Comparison of ENCODE assay signal across 12 mouse cellular contexts in the genomic region with DNA sequence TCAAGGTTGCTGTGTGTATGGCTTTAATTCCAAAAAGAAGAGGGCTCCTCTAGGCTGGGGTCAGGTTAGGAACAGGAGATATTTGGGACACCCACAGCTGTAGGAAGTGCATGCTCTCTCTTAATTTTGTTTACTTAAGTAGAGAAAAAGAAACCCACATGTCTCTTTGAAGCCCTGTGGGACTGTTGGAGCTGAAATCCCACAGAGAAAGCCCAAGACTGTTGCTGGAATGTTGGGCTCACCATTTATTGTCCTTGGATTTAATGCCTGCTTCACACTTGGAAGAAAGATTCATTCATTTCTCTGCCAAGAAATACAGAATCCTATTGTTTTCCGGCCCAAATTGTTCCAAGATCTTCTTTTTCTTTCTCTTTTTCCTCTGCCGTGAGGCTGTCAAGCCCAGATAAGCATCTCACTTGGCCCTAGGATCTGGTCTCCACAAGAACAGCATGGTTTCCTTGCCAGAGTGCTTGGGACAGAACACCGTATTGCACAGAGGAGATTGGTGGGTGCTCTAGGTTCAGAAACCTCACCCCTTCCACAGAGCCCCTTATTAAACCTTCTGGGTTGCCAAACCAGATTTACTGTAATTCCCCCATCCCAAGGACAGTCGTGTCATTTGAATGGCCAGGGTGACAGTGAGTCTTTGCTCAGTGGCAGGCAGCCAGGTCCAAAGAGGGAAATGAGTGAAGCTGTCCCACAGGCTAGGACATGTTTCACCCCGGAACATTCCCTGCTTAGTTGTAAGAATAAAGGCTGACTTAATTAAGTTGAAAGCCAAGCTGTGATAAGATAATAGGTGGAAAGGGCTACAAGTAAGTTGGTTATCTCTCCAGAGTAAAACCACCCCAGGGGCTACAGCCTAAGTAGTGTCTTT. TPM values are rescaled to one million over a fixed set of nuclear protein-coding genes. Genes with fewer than 3 reads are reported as not detected.
DNase-seq lines count a peak whose midpoint lies in the region; ATAC-seq and TF ChIP-seq lines count a peak whose summit lies in the region.
"Had no signal": no experiment of that assay in that cellular context is flagged by ENCODE, and none has a peak within 500 bp of the region (broad histone marks: within the 10 kb centered on the region; RNA-seq: fewer than 3 reads in every experiment).

No protein-coding gene starts in this region.

- no peak overlapping the region for H3K9ac ChIP-seq in heart, embryonic 15.5 days
- no peak overlapping the region for H3K9ac ChIP-seq in intestine, embryonic 16.5 days (ENCODE audit: low read depth, low read length)
- H3K9ac ChIP-seq: forebrain, embryonic 15.5 days; hindbrain, embryonic 14.5 days had no signal

- peak; percentile 35 for DNase-seq in kidney, postnatal 14 days
- no peak for DNase-seq in kidney, adult 2 months
- peak; percentile 75 for DNase-seq in Muller cell, postnatal 12 days (ENCODE audit: inconsistent ontology term)
- peak; percentile 27 for DNase-seq in adrenal gland, adult 8-10 months
- DNase-seq in layer of hippocampus, postnatal 25 days (ENCODE audit: extremely low spot score in 1 of 2, low spot score in 1 of 2), result no peak
- DNase-seq: retina, postnatal 1 day had no signal

- H3K9me3 ChIP-seq in heart, embryonic 15.5 days (replicated peaks), result no peaks in the 10 kb centered on the region
- no peaks in the 10 kb centered on the region for H3K9me3 ChIP-seq in intestine, embryonic 16.5 days (ENCODE audit: control insufficient read depth, low read length)
- H3K9me3 ChIP-seq: forebrain, embryonic 15.5 days had no signal

- no peak for TF ChIP-seq POLR2A in kidney, adult 2 months (IDR thresholded peaks at IDR 0.05; ENCODE audit: low read depth, low read length)

- H3K4me2 ChIP-seq in heart, embryonic 15.5 days, result no peak overlapping the region
- no peak overlapping the region for H3K4me2 ChIP-seq in intestine, embryonic 16.5 days (ENCODE audit: low read depth, low read length)
- H3K4me2 ChIP-seq: forebrain, embryonic 15.5 days; hindbrain, embryonic 14.5 days; liver, embryonic 11.5 days had no signal

- no peaks in the 10 kb centered on the region for H3K36me3 ChIP-seq in kidney, adult 2 months (ENCODE audit: control insufficient read depth, insufficient read depth, low read length)
- no peaks in the 10 kb centered on the region for H3K36me3 ChIP-seq in heart, embryonic 15.5 days
- no peaks in the 10 kb centered on the region for H3K36me3 ChIP-seq in intestine, embryonic 16.5 days (ENCODE audit: control insufficient read depth, insufficient read depth, low read length)
- H3K36me3 ChIP-seq: forebrain, embryonic 15.5 days had no signal

- no peaks in the 10 kb centered on the region for H3K27me3 ChIP-seq in kidney, adult 2 months (replicated peaks; ENCODE audit: control insufficient read depth, insufficient read depth, low read length)
- no peaks in the 10 kb centered on the region for H3K27me3 ChIP-seq in heart, embryonic 15.5 days
- H3K27me3 ChIP-seq in intestine, embryonic 16.5 days (replicated peaks; ENCODE audit: control insufficient read depth, insufficient read depth, low read length), result no peaks in the 10 kb centered on the region
- H3K27me3 ChIP-seq: forebrain, embryonic 15.5 days had no signal

- ATAC-seq in heart, embryonic 15.5 days (replicated peaks; ENCODE audit: insufficient number of reproducible peaks, insufficient read depth, low FRiP score, low read depth), result peak; percentile 36; the same call in 1 of the 2 replicates
- no peak for ATAC-seq in intestine, embryonic 16.5 days
- ATAC-seq: forebrain, embryonic 15.5 days had no signal

- H3K4me3 ChIP-seq in kidney, adult 2 months (ENCODE audit: insufficient read depth, low read depth, low read length), result no peak overlapping the region
- no peak overlapping the region for H3K4me3 ChIP-seq in heart, embryonic 15.5 days
- no peak overlapping the region for H3K4me3 ChIP-seq in intestine, embryonic 16.5 days (ENCODE audit: low read length)
- H3K4me3 ChIP-seq: forebrain, embryonic 15.5 days; myocyte had no signal

- WGBS in kidney, adult 2 months, result 50% methylated on average over 5 of the region's 5 CpGs
- WGBS in heart, embryonic 15.5 days, result 27% methylated on average over 5 of the region's 5 CpGs
- 54% methylated on average over 5 of the region's 5 CpGs for WGBS in intestine, embryonic 16.5 days

- H3K4me1 ChIP-seq in kidney, adult 2 months (ENCODE audit: control insufficient read depth, insufficient read depth, low read length), result 0 out of 2 replicates have a peak, but pooled peaks cover 5% of the 10 kb centered on the region
- peaks cover 32% of the 10 kb centered on the region for H3K4me1 ChIP-seq in heart, embryonic 15.5 days (replicated peaks)
- peaks cover 6% of the 10 kb centered on the region; the same call in 1 of the 2 replicates for H3K4me1 ChIP-seq in intestine, embryonic 16.5 days (ENCODE audit: control insufficient read depth, insufficient read depth, low read length)

- no peak overlapping the region for H3K27ac ChIP-seq in kidney, adult 2 months (ENCODE audit: insufficient read depth, low read depth, low read length)
- H3K27ac ChIP-seq in heart, embryonic 15.5 days, result peak overlapping the region; percentile 59
- no peak overlapping the region for H3K27ac ChIP-seq in intestine, embryonic 16.5 days (ENCODE audit: low read length)
- H3K27ac ChIP-seq: forebrain, embryonic 15.5 days; hindbrain, embryonic 14.5 days had no signal

- TF ChIP-seq CTCF in kidney, adult 2 months (conservative IDR thresholded peaks at IDR 0.05; ENCODE audit: insufficient read depth, insufficient read length, low read depth, low read length), result no peak

RNA-seq across cellular contexts. Expression of a gene that starts 18.6 kb away (rescaled TPM):
- 0.92 and 1.8 TPM in 2 replicates for polyA plus RNA-seq in kidney, adult 2 months (2012; rRNA removed)
- total RNA-seq in adrenal gland, adult 8-10 months (2022), result not detected
- polyA plus RNA-seq in heart, embryonic 15.5 days (2015; fragmentation: Nextera tagmentation; extraction: Ambion mirVana), result not detected in 2 replicates
- polyA plus RNA-seq in intestine, embryonic 16.5 days (2015; fragmentation: Nextera tagmentation; extraction: Ambion mirVana), result 0.12 and 0.24 TPM in 2 replicates
- not detected for total RNA-seq in layer of hippocampus, postnatal 25 days (2021)
- polyA plus RNA-seq: forebrain, embryonic 15.5 days; hindbrain, embryonic 14.5 days; myocyte had no signal

Comparison
In these comparisons a context has a peak if more than half of its experiments do, and no peak if none do; other contexts are left out.
1. DNase-seq: peak in kidney, postnatal 14 days (single experiment), Muller cell, postnatal 12 days (single experiment) and adrenal gland, adult 8-10 months (single experiment); none in kidney, adult 2 months (single experiment) and layer of hippocampus, postnatal 25 days (0 of 2).